Mouse (Mus musculus) G1E (cell line): Measurements from ENCODE around the gene Slc44a5. TPM values are rescaled to one million over a fixed set of nuclear protein-coding genes. Genes with fewer than 3 reads are reported as not detected.

Experiments
- ATAC-seq: 2 replicates; pipeline ENCODE4 v1.8.0; 2016; ENCODE audit warnings: mild to moderate bottlenecking; ENCODE audit not compliant: insufficient number of reproducible peaks, poor library complexity, low FRiP score, severe bottlenecking; ENCODE audit errors: extremely low read depth
- DNase-seq: peaks from one replicate; pipeline ENCODE4 v3.0.0; 2012; ENCODE audit warnings: low spot score
- H3K27me3 ChIP-seq: 2 replicates; pipeline ENCODE4 v1.6.1; 2012; ENCODE audit warnings: mild to moderate bottlenecking, low read length, inconsistent platforms; ENCODE audit not compliant: insufficient read depth
- H3K36me3 ChIP-seq: replicated peaks from 2 replicates; pipeline ENCODE3; 2012; ENCODE audit warnings: mild to moderate bottlenecking, inconsistent platforms
- H3K4me1 ChIP-seq: 2 replicates; pipeline ENCODE4 v1.6.1; 2012; ENCODE audit warnings: low read depth, low read length, inconsistent platforms, mixed read lengths; ENCODE audit not compliant: insufficient read depth
- H3K4me3 ChIP-seq: 2 replicates; pipeline ENCODE4 v1.5.1; 2012; ENCODE audit warnings: low read depth, mild to moderate bottlenecking, inconsistent platforms, low read length, moderate library complexity, mixed read lengths
- H3K9me3 ChIP-seq: replicated peaks from 2 replicates; pipeline ENCODE4 v1.6.1; 2012; ENCODE audit warnings: inconsistent platforms
- CTCF ChIP-seq: IDR thresholded peaks from 2 replicates; pipeline ENCODE4 v1.5.1; 2012; ENCODE audit warnings: low read depth, low read length, inconsistent platforms, mixed read lengths
- GATA1 ChIP-seq: IDR thresholded peaks from 2 replicates; pipeline ENCODE4 v1.6.1; 2012; ENCODE audit warnings: borderline replicate concordance, low read length, inconsistent platforms, mixed read lengths
- GATA2 ChIP-seq: IDR thresholded peaks from 2 replicates; pipeline ENCODE4 v1.6.1; 2012; ENCODE audit warnings: low read depth, low read length, inconsistent platforms, borderline replicate concordance
- POLR2AphosphoS5 ChIP-seq: IDR thresholded peaks from 2 replicates; pipeline ENCODE4 v1.6.1; 2012; ENCODE audit warnings: low read depth, low read length, inconsistent platforms; ENCODE audit not compliant: insufficient replicate concordance
- TAL1 ChIP-seq: conservative IDR thresholded peaks from 2 replicates; pipeline ENCODE4 v1.6.1; 2012; ENCODE audit warnings: low read depth, low read length, inconsistent platforms, mixed read lengths
- polyA plus RNA-seq: library from polyadenylated mRNA; stranded (reverse); fragments of >175 nt; gene quantifications from 2 replicates; pipeline ENCODE4 v1.2.3, GENCODE M21; 2012
- total RNA-seq, 2 experiments: library from RNA; stranded (forward) in 1 of 2; stranded (reverse) in 1 of 2; fragments of 200-1000 nt in 1 of 2; fragments of >200 nt in 1 of 2; fragmentation: Nextera tagmentation in 1 of 2; gene quantifications; 2 replicates each; pipeline ENCODE4 v1.2.3; 2014 to 2017

Gene Slc44a5
- total and polyA plus RNA-seq, 3 experiments = 0.16 TPM; not detected in 2

DNA sequence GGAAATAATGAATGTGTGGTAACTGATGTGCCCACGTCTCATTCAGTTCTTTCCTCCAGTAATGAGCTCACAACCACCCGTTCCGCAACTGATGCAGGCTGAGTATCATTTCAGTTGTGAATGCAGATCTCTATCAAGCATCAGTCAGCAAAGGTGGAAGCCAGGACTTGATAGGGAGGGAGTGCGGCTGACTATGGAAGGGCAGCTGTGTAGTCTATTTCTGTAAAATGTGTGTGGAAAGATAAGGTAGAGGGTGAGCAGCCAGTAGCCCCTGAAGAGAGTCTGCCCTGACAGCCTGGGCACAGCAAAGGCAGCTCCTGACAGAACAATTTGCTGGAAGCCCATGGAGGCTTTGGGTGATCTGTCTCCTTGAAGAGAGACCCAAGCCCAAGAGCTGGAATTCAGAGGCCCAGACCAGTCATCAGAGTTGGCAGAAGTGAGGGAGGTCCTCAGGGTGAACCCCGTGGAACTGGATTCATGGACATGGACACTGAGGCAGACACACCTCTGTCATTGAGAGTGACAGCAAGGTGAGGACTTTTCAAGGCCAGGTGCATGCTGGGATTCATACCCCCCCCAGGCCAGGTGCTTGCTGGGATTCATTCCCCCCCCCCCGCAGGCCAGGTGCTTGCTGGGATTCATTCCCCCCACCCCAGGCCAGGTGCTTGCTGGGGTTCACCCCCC, 157.3 kb downstream of the Slc44a5 start:
- DNase-seq (no peak), ATAC-seq (no peak; the same call in 1 of the 2 replicates)
- Histone ChIP-seq H3K9me3 (peaks cover 13% of the 10 kb centered on the region), H3K4me3 (no peak overlapping the region), H3K4me1 (no peaks in the 10 kb centered on the region), H3K36me3 (no peaks in the 10 kb centered on the region), H3K27me3 (no peaks in the 10 kb centered on the region)
- TF ChIP-seq POLR2AphosphoS5 = no peak
- no peak for TF ChIP-seq GATA1
- no peak for TF ChIP-seq CTCF
- no peak for TF ChIP-seq TAL1
- TF ChIP-seq GATA2 = no peak

GRCm38 (mm10) chr3:154133986-154134385, 160.8 kb downstream of the Slc44a5 start:
- H3K36me3 ChIP-seq = no peaks in the 10 kb centered on the region
- TF ChIP-seq GATA1 (no peak), TAL1 (no peak), CTCF (no peak), POLR2AphosphoS5 (no peak), GATA2 (no peak)
- H3K9me3 ChIP-seq = peaks cover 13% of the 10 kb centered on the region
- no peaks in the 10 kb centered on the region for H3K4me1 ChIP-seq
- ATAC-seq (no peak), DNase-seq (no peak)
- no peak overlapping the region for H3K4me3 ChIP-seq
- H3K27me3 ChIP-seq = no peaks in the 10 kb centered on the region

DNA sequence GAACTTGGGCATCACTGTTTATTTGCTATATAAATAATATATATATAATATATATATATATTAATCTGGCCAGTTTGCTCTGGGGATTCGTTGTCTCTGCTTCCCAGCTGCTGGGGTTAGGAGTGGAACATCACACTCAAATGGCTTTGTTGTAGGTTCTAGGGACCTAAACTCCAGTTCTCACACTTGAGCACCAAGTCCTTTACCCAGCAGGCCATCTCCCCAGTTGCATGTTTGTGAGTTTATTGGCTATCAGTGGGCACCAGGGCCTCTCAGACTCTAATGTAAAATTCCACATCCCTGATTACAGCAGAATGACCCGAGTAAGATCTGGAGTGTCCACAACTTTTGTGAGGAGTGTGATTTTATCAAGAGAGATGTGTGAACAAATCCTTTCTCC, 161.5 kb downstream of the Slc44a5 start:
- no peaks in the 10 kb centered on the region for H3K27me3 ChIP-seq
- DNase-seq (no peak), ATAC-seq (no peak)
- H3K4me3 ChIP-seq = no peak overlapping the region
- TF ChIP-seq POLR2AphosphoS5 (no peak), GATA2 (no peak), GATA1 (no peak), CTCF (no peak), TAL1 (no peak)
- H3K9me3 ChIP-seq = peaks cover 13% of the 10 kb centered on the region
- H3K36me3 ChIP-seq = no peaks in the 10 kb centered on the region
- no peaks in the 10 kb centered on the region for H3K4me1 ChIP-seq

GRCm38 (mm10) chr3:154136501-154136900, 163.3 kb downstream of the Slc44a5 start:
- Histone ChIP-seq H3K9me3 (peaks cover 7% of the 10 kb centered on the region; the same call in 1 of the 2 replicates), H3K27me3 (no peaks in the 10 kb centered on the region), H3K4me1 (no peaks in the 10 kb centered on the region), H3K4me3 (no peak overlapping the region), H3K36me3 (no peaks in the 10 kb centered on the region)
- DNase-seq = no peak
- no peak for ATAC-seq
- TF ChIP-seq GATA2 (no peak), CTCF (no peak), POLR2AphosphoS5 (no peak), TAL1 (no peak), GATA1 (no peak)

- Histone ChIP-seq H3K27me3 (no peaks in the 10 kb centered on the region), H3K4me3 (no peak overlapping the region), H3K4me1 (no peaks in the 10 kb centered on the region), H3K9me3 (peaks cover 5% of the 10 kb centered on the region), H3K36me3 (no peaks in the 10 kb centered on the region)
- ATAC-seq (no peak), DNase-seq (no peak)
- TF ChIP-seq GATA1 = no peak
- no peak for TF ChIP-seq TAL1
- no peak for TF ChIP-seq POLR2AphosphoS5
- no peak for TF ChIP-seq CTCF
- TF ChIP-seq GATA2 = no peak
Observed at GRCm38 (mm10) chr3:154141346-154141745, 168.1 kb downstream of the Slc44a5 start.

GRCm38 (mm10) chr3:154142618-154143017, 169.4 kb downstream of the Slc44a5 start:
- ATAC-seq (no peak), DNase-seq (no peak)
- Histone ChIP-seq H3K36me3 (no peaks in the 10 kb centered on the region), H3K9me3 (peaks cover 3% of the 10 kb centered on the region), H3K4me1 (no peaks in the 10 kb centered on the region), H3K4me3 (no peak overlapping the region), H3K27me3 (no peaks in the 10 kb centered on the region)
- TF ChIP-seq GATA1 = no peak
- no peak for TF ChIP-seq POLR2AphosphoS5
- TF ChIP-seq TAL1 = no peak
- TF ChIP-seq GATA2 = no peak
- TF ChIP-seq CTCF = no peak
